Mouse (Mus musculus) left cerebral cortex, adult 8-10 months (tissue): ENCODE results near the gene Edn2. TPM values are rescaled to one million over a fixed set of nuclear protein-coding genes. Genes with fewer than 3 reads are reported as not detected.

ENCODE experiments used
- DNase-seq, 2 experiments: peaks; one replicate each; pipeline ENCODE4 v3.0.0; 2022; ENCODE audit warnings: low spot score in 2 of 2
- total RNA-seq, 4 experiments: library from RNA; stranded (reverse); gene quantifications; 2 replicates each; pipeline ENCODE4 v1.2.4; 2022

Edn2 gene
- total RNA-seq, result under 1 TPM in 2 of 4 experiments, not detected in 2; 0.23 to 0.25 TPM

- DNase-seq, result peak in 1 of 2 experiments; percentile 43
These were observed at the start of gene Edn2 for GRCm38 (mm10) chr4:120161166-120161949. TSS of gene Edn2 (plus strand) at chr4:120161206.

- DNase-seq, result no peak
These were observed 45.5 kb upstream of the Edn2 start for GRCm38 (mm10) chr4:120115516-120115915.

- no peak for DNase-seq
These were observed 44.7 kb upstream of the Edn2 start for GRCm38 (mm10) chr4:120116312-120116711.

- DNase-seq, result no peak
These were observed 40.7 kb upstream of the Edn2 start for GRCm38 (mm10) chr4:120120276-120120675.

GRCm38 (mm10) chr4:120124656-120125055 is 36.4 kb upstream of the Edn2 start:
- no peak for DNase-seq

- DNase-seq, result peak in 1 of 2 experiments; percentile 68
These were observed 35.0 kb upstream of the Edn2 start for GRCm38 (mm10) chr4:120126047-120126446.

- no peak for DNase-seq
These were observed 33.7 kb upstream of the Edn2 start for GRCm38 (mm10) chr4:120127333-120127732.

- DNase-seq, result peak in 1 of 2 experiments; percentile 61
These were observed 33.0 kb upstream of the Edn2 start for GRCm38 (mm10) chr4:120128033-120128432.

GRCm38 (mm10) chr4:120129233-120129885 is 31.6 kb upstream of the Edn2 start:
- no peak for DNase-seq

GRCm38 (mm10) chr4:120130926-120131325 is 30.1 kb upstream of the Edn2 start:
- DNase-seq, result no peak

GRCm38 (mm10) chr4:120131441-120132220 is 29.4 kb upstream of the Edn2 start:
- DNase-seq, result no peak

- no peak for DNase-seq
These were observed 26.8 kb upstream of the Edn2 start for GRCm38 (mm10) chr4:120134223-120134622.

GRCm38 (mm10) chr4:120141810-120142209 is 19.2 kb upstream of the Edn2 start:
- DNase-seq, result no peak

- DNase-seq, result no peak
These were observed 18.1 kb upstream of the Edn2 start for GRCm38 (mm10) chr4:120142905-120143304.

- DNase-seq, result peak in 1 of 2 experiments; percentile 68
These were observed 16.7 kb upstream of the Edn2 start for GRCm38 (mm10) chr4:120144343-120144742.

- DNase-seq, result no peak
These were observed 15.1 kb upstream of the Edn2 start for GRCm38 (mm10) chr4:120145931-120146330.

GRCm38 (mm10) chr4:120148291-120149141 is 12.5 kb upstream of the Edn2 start:
- peak; percentile 68 to 81 for DNase-seq

GRCm38 (mm10) chr4:120149142-120149524 is 11.9 kb upstream of the Edn2 start:
- DNase-seq, result no peak

GRCm38 (mm10) chr4:120150345-120150920 is 10.6 kb upstream of the Edn2 start:
- no peak for DNase-seq

- no peak for DNase-seq
These were observed 9.1 kb upstream of the Edn2 start for GRCm38 (mm10) chr4:120151906-120152305.

GRCm38 (mm10) chr4:120152648-120153047 is 8.4 kb upstream of the Edn2 start:
- no peak for DNase-seq
